ENCODE assay signal across 9 mouse cellular contexts in genomic region chr7:45873061-45873947, GRCm38 (mm10). TPM values are rescaled to one million over a fixed set of nuclear protein-coding genes. Genes with fewer than 3 reads are reported as not detected.
DNase-seq lines count a peak whose midpoint lies in the region; ATAC-seq and TF ChIP-seq lines count a peak whose summit lies in the region.
"Had no signal": no experiment of that assay in that cellular context is flagged by ENCODE, and none has a peak within 500 bp of the region (broad histone marks: within the 10 kb centered on the region; RNA-seq: fewer than 3 reads in every experiment).

No protein-coding gene starts in this region.

- H3K36me3 ChIP-seq in E14TG2a.4 (ENCODE audit: insufficient read depth, low read length): peaks cover 40% of the 10 kb centered on the region
- peaks cover 34% of the 10 kb centered on the region for H3K36me3 ChIP-seq in heart, embryonic 15.5 days
- peaks cover 24% of the 10 kb centered on the region for H3K36me3 ChIP-seq in lung, embryonic 16.5 days (ENCODE audit: control insufficient read depth, insufficient read depth, low read length)

- no peak; the same call in 1 of the 2 replicates for TF ChIP-seq POLR2A in olfactory bulb, adult 2 months (IDR thresholded peaks at IDR 0.05; ENCODE audit: insufficient read depth, low read depth, low read length)

- H3K9ac ChIP-seq in heart, embryonic 15.5 days: peak overlapping the region; percentile 97
- peak overlapping the region; percentile 97 for H3K9ac ChIP-seq in lung, embryonic 16.5 days (ENCODE audit: low read length)

- H3K4me1 ChIP-seq in E14TG2a.4 (replicated peaks; ENCODE audit: low read depth, low read length): peaks cover 40% of the 10 kb centered on the region
- H3K4me1 ChIP-seq in heart, embryonic 15.5 days (replicated peaks): peaks cover 43% of the 10 kb centered on the region
- H3K4me1 ChIP-seq in lung, embryonic 16.5 days (replicated peaks; ENCODE audit: control insufficient read depth, insufficient read depth, low read length): peaks cover 30% of the 10 kb centered on the region
- H3K4me1 ChIP-seq in olfactory bulb, adult 2 months (ENCODE audit: control insufficient read depth, insufficient read depth, low read length): peaks cover 29% of the 10 kb centered on the region

- peak overlapping the region; percentile 96 for H3K27ac ChIP-seq in heart, embryonic 15.5 days
- peak overlapping the region; percentile 91 for H3K27ac ChIP-seq in lung, embryonic 16.5 days (ENCODE audit: low read length)
- peak overlapping the region; percentile 66 for H3K27ac ChIP-seq in olfactory bulb, adult 2 months (ENCODE audit: insufficient read depth, low read depth, low read length)

- H3K27me3 ChIP-seq in E14TG2a.4 (ENCODE audit: insufficient read depth, low read length): peaks cover 38% of the 10 kb centered on the region
- peaks cover 33% of the 10 kb centered on the region for H3K27me3 ChIP-seq in heart, embryonic 15.5 days
- peaks cover 28% of the 10 kb centered on the region for H3K27me3 ChIP-seq in lung, embryonic 16.5 days (ENCODE audit: control insufficient read depth, insufficient read depth, low read depth, low read length)

- 0 out of 2 replicates have a peak, but pooled peaks have one; percentile 12 for TF ChIP-seq CTCF in E14TG2a.4 (conservative IDR thresholded peaks at IDR 0.05; ENCODE audit: low read length)
- TF ChIP-seq CTCF in olfactory bulb, adult 2 months (IDR thresholded peaks at IDR 0.05; ENCODE audit: insufficient read depth, low read depth, low read length): no peak

- ATAC-seq in erythroblast, adult 5-6 weeks (replicated peaks; ENCODE audit: low FRiP score, poor library complexity, severe bottlenecking): peak; percentile 70
- peak; percentile 34 for ATAC-seq in heart, embryonic 15.5 days (replicated peaks; ENCODE audit: insufficient number of reproducible peaks, insufficient read depth, low FRiP score, low read depth)
- peak; percentile 52 for ATAC-seq in lung, embryonic 16.5 days (ENCODE audit: low read depth)

- peak overlapping the region; percentile 69 for H3K4me2 ChIP-seq in heart, embryonic 15.5 days
- H3K4me2 ChIP-seq in lung, embryonic 16.5 days (ENCODE audit: low read depth, low read length): peak overlapping the region; percentile 81

- peak overlapping the region; percentile 87 for H3K4me3 ChIP-seq in E14TG2a.4 (replicated peaks; ENCODE audit: low read length)
- H3K4me3 ChIP-seq in heart, embryonic 15.5 days: peak overlapping the region; percentile 96
- H3K4me3 ChIP-seq in lung, embryonic 16.5 days (ENCODE audit: low read length): peak overlapping the region; percentile 62
- peak overlapping the region; percentile 84 for H3K4me3 ChIP-seq in olfactory bulb, adult 2 months (ENCODE audit: insufficient read depth, low read depth, low read length)

- peak; percentile 56 for DNase-seq in brain, adult 2 months (ENCODE audit: low read depth, low spot score)
- peak; percentile 76 for DNase-seq in kidney, postnatal 10 days
- peak; percentile 51 for DNase-seq in thymus, postnatal 0 days (ENCODE audit: low spot score)

- no peaks in the 10 kb centered on the region for H3K9me3 ChIP-seq in E14TG2a.4 (ENCODE audit: low read length)
- H3K9me3 ChIP-seq in heart, embryonic 15.5 days (replicated peaks): no peaks in the 10 kb centered on the region
- no peaks in the 10 kb centered on the region for H3K9me3 ChIP-seq in lung, embryonic 16.5 days (ENCODE audit: control insufficient read depth, low read length)

- WGBS in heart, embryonic 15.5 days: 2% methylated on average over 28 of the region's 28 CpGs
- WGBS in lung, embryonic 16.5 days: under 1% methylated on average over 28 of the region's 28 CpGs
- WGBS in olfactory bulb, adult 2 months: under 1% methylated on average over 28 of the region's 28 CpGs

RNA-seq across cellular contexts. Expression of gene Kdelr1, which starts 0.7 kb away (rescaled TPM):
- total RNA-seq in erythroblast, adult 5-6 weeks (2015; ENCODE audit: low replicate concordance): 31.3 and 67.2 TPM in 2 replicates
- total RNA-seq in erythroblast, adult 5-6 weeks (2017; ENCODE audit: low replicate concordance): 18.0 and 20.1 TPM in 2 replicates
- polyA plus RNA-seq in heart, embryonic 15.5 days (2015; fragmentation: Nextera tagmentation; extraction: Ambion mirVana): 54.6 and 65.0 TPM in 2 replicates
- 76.6 and 76.7 TPM in 2 replicates for polyA plus RNA-seq in lung, embryonic 16.5 days (2015; fragmentation: Nextera tagmentation; extraction: Ambion mirVana)
- not detected in 2 replicates for polyA plus RNA-seq in olfactory bulb, adult 2 months (2012; ENCODE audit: insufficient read depth, insufficient read length, low replicate concordance, missing spikeins)
- polyA plus RNA-seq in thymus, postnatal 0 days (2015; fragmentation: Nextera tagmentation; extraction: Ambion mirVana): 35.8 and 38.7 TPM in 2 replicates

RNA-seq across cellular contexts. Expression of gene Grin2d, which starts 4.9 kb away (rescaled TPM):
- total RNA-seq in erythroblast, adult 5-6 weeks (2015; ENCODE audit: low replicate concordance): not detected in 2 replicates
- total RNA-seq in erythroblast, adult 5-6 weeks (2017; ENCODE audit: low replicate concordance): 0.28 TPM in 1 of 2 replicates, not detected in the other
- polyA plus RNA-seq in heart, embryonic 15.5 days (2015; fragmentation: Nextera tagmentation; extraction: Ambion mirVana): 0.21 and 0.27 TPM in 2 replicates
- polyA plus RNA-seq in lung, embryonic 16.5 days (2015; fragmentation: Nextera tagmentation; extraction: Ambion mirVana): 0.34 and 0.40 TPM in 2 replicates
- not detected in 2 replicates for polyA plus RNA-seq in olfactory bulb, adult 2 months (2012; ENCODE audit: insufficient read depth, insufficient read length, low replicate concordance, missing spikeins)
- polyA plus RNA-seq in thymus, postnatal 0 days (2015; fragmentation: Nextera tagmentation; extraction: Ambion mirVana): 0.13 and 0.23 TPM in 2 replicates

RNA-seq across cellular contexts. Expression of gene Syngr4, which starts 23.2 kb away (rescaled TPM):
- 4.0 TPM in 1 of 2 replicates, not detected in the other for total RNA-seq in erythroblast, adult 5-6 weeks (2015; ENCODE audit: low replicate concordance)
- total RNA-seq in erythroblast, adult 5-6 weeks (2017; ENCODE audit: low replicate concordance): not detected in 2 replicates
- 0.65 and 0.76 TPM in 2 replicates for polyA plus RNA-seq in heart, embryonic 15.5 days (2015; fragmentation: Nextera tagmentation; extraction: Ambion mirVana)
- polyA plus RNA-seq in lung, embryonic 16.5 days (2015; fragmentation: Nextera tagmentation; extraction: Ambion mirVana): 0.26 and 1.9 TPM in 2 replicates
- polyA plus RNA-seq in olfactory bulb, adult 2 months (2012; ENCODE audit: insufficient read depth, insufficient read length, low replicate concordance, missing spikeins): not detected in 2 replicates
- polyA plus RNA-seq in thymus, postnatal 0 days (2015; fragmentation: Nextera tagmentation; extraction: Ambion mirVana): 1.4 and 1.5 TPM in 2 replicates
- total RNA-seq: gastrocnemius, adult 8-10 months had no signal

RNA-seq across cellular contexts. Expression of gene Tmem143, which starts 23.4 kb away (rescaled TPM):
- total RNA-seq in erythroblast, adult 5-6 weeks (2015; ENCODE audit: low replicate concordance): 1.3 TPM in 1 of 2 replicates, not detected in the other
- 0.26 and 3.8 TPM in 2 replicates for total RNA-seq in erythroblast, adult 5-6 weeks (2017; ENCODE audit: low replicate concordance)
- polyA plus RNA-seq in heart, embryonic 15.5 days (2015; fragmentation: Nextera tagmentation; extraction: Ambion mirVana): 6.6 and 8.0 TPM in 2 replicates
- polyA plus RNA-seq in lung, embryonic 16.5 days (2015; fragmentation: Nextera tagmentation; extraction: Ambion mirVana): 4.6 and 5.6 TPM in 2 replicates
- not detected in 2 replicates for polyA plus RNA-seq in olfactory bulb, adult 2 months (2012; ENCODE audit: insufficient read depth, insufficient read length, low replicate concordance, missing spikeins)
- 4.3 and 4.6 TPM in 2 replicates for polyA plus RNA-seq in thymus, postnatal 0 days (2015; fragmentation: Nextera tagmentation; extraction: Ambion mirVana)

RNA-seq across cellular contexts. Expression of gene Grwd1, which starts 42.6 kb away (rescaled TPM):
- total RNA-seq in erythroblast, adult 5-6 weeks (2015; ENCODE audit: low replicate concordance): 1.5 and 2.3 TPM in 2 replicates
- total RNA-seq in erythroblast, adult 5-6 weeks (2017; ENCODE audit: low replicate concordance): 0.43 and 3.1 TPM in 2 replicates
- 29.1 and 38.8 TPM in 2 replicates for polyA plus RNA-seq in heart, embryonic 15.5 days (2015; fragmentation: Nextera tagmentation; extraction: Ambion mirVana)
- 50.0 and 51.4 TPM in 2 replicates for polyA plus RNA-seq in lung, embryonic 16.5 days (2015; fragmentation: Nextera tagmentation; extraction: Ambion mirVana)
- polyA plus RNA-seq in olfactory bulb, adult 2 months (2012; ENCODE audit: insufficient read depth, insufficient read length, low replicate concordance, missing spikeins): not detected in 2 replicates
- 48.7 and 50.8 TPM in 2 replicates for polyA plus RNA-seq in thymus, postnatal 0 days (2015; fragmentation: Nextera tagmentation; extraction: Ambion mirVana)

Comparison
In these comparisons a context has a peak if more than half of its experiments do, and no peak if none do; other contexts are left out.
1. Peak in every context shown above with its lines: DNase-seq, ATAC-seq, H3K4me3 ChIP-seq and H3K27ac ChIP-seq.
2. RNA of gene Kdelr1, which starts 0.7 kb away (polyA plus RNA-seq): 76.6 to 76.7 TPM in lung, embryonic 16.5 days, 54.6 to 65.0 TPM in heart, embryonic 15.5 days and 35.8 to 38.7 TPM in thymus, postnatal 0 days; not detected in olfactory bulb, adult 2 months; every median in the first group is over 10 times any median in the second.